Mouse (Mus musculus) E14TG2a.4 (cell line): ENCODE measurements around the gene Ric3.
A peak's percentile ranks its signal among the peaks of the same experiment; 100 is the strongest.

Source experiments
- H3K27me3 ChIP-seq: 2 replicates; pipeline ENCODE4 v1.6.1; 2014; ENCODE audit warnings: low read length, control low read depth; ENCODE audit not compliant: insufficient read depth
- H3K36me3 ChIP-seq: 2 replicates; pipeline ENCODE4 v1.6.1; 2014; ENCODE audit warnings: low read length, control low read depth; ENCODE audit not compliant: insufficient read depth
- H3K4me1 ChIP-seq: replicated peaks from 2 replicates; pipeline ENCODE4 v1.6.1; 2014; ENCODE audit warnings: low read depth, low read length, control low read depth
- H3K4me3 ChIP-seq: replicated peaks from 2 replicates; pipeline ENCODE4 v1.5.1; 2014; ENCODE audit warnings: mild to moderate bottlenecking, low read length
- H3K9me3 ChIP-seq: 2 replicates; pipeline ENCODE4 v1.6.1; 2014; ENCODE audit warnings: low read length, control low read depth
- CTCF ChIP-seq: conservative IDR thresholded peaks from 2 replicates; pipeline ENCODE4 v1.5.1; 2014; ENCODE audit warnings: low read length
- NANOG ChIP-seq: IDR thresholded peaks from 2 replicates; pipeline ENCODE4 v1.6.1; 2014; ENCODE audit warnings: borderline replicate concordance, low read length, mixed read lengths
- POU5F1 ChIP-seq: IDR thresholded peaks from 2 replicates; pipeline ENCODE4 v1.6.1; 2014; ENCODE audit warnings: low read length, borderline replicate concordance

The Ric3 gene

DNA sequence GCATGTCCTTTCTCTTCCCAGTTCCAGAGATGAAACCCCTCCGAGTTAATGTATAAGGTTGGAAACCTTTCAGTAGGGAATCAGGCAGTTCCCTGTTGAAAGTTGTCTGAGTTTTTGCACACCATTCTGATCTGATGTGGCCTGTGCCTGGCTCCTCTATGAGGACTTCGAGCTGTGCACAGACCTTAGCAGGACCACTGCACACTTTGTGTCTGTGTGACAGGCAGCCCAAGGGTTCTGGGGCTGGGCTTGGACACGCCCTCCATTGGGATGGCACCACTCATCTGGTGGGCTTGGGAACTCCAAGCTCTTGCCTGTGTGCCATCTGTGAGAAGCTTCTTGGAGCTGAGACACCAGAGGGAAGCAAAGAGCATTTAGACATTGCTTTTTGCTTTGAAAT, 51.8 kb downstream of the Ric3 start:
- no peaks in the 10 kb centered on the region for H3K4me1 ChIP-seq
- no peak for TF ChIP-seq NANOG
- no peak for TF ChIP-seq CTCF
- TF ChIP-seq POU5F1: no peak
- no peaks in the 10 kb centered on the region for H3K27me3 ChIP-seq
- peaks cover 19% of the 10 kb centered on the region for H3K36me3 ChIP-seq
- peaks cover 13% of the 10 kb centered on the region for H3K9me3 ChIP-seq
- no peak overlapping the region for H3K4me3 ChIP-seq

DNA sequence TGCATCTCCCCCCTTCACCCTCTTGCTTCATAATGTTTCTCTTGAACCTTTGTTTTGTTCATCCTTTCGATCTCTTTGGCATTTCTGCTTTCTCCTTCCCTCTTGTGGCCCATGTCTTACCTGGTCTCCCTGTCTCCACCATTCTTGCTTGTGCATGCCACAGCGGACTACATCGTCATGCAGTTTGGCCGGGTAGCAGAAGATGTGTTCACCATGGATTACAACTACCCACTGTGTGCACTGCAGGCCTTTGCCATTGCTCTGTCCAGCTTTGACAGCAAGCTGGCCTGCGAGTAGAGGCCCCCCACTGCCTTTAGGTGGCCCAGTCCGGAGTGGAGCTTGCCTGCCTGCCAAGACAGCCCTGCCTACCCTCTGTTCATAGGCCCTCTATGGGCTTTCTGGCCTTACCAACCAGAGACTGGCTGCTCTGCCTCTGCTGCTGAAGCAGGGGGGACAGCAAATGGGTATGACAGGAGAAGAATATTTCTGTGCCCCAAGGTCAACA, 53.1 kb downstream of the Ric3 start:
- Histone ChIP-seq H3K4me3 (no peak overlapping the region), H3K27me3 (no peaks in the 10 kb centered on the region), H3K4me1 (no peaks in the 10 kb centered on the region), H3K9me3 (peaks cover 26% of the 10 kb centered on the region), H3K36me3 (peaks cover 32% of the 10 kb centered on the region)
- TF ChIP-seq POU5F1 (no peak), NANOG (no peak), CTCF (no peak)

GRCm38 (mm10) chr7:109028204-109028603, 54.9 kb downstream of the Ric3 start:
- Histone ChIP-seq H3K9me3 (peaks cover 27% of the 10 kb centered on the region), H3K27me3 (no peaks in the 10 kb centered on the region), H3K36me3 (peaks cover 29% of the 10 kb centered on the region), H3K4me1 (no peaks in the 10 kb centered on the region), H3K4me3 (no peak overlapping the region)
- TF ChIP-seq NANOG (no peak), CTCF (peak; percentile 63)

- H3K9me3 ChIP-seq: peaks cover 27% of the 10 kb centered on the region
- no peak for TF ChIP-seq POU5F1
- no peak for TF ChIP-seq CTCF
- TF ChIP-seq NANOG: no peak
- H3K27me3 ChIP-seq: no peaks in the 10 kb centered on the region
- peaks cover 29% of the 10 kb centered on the region for H3K36me3 ChIP-seq
- H3K4me1 ChIP-seq: 0 out of 2 replicates have a peak, but pooled peaks cover under 1% of the 10 kb centered on the region
- no peak overlapping the region for H3K4me3 ChIP-seq
These were observed 55.4 kb downstream of the Ric3 start for GRCm38 (mm10) chr7:109027721-109028120.

DNA sequence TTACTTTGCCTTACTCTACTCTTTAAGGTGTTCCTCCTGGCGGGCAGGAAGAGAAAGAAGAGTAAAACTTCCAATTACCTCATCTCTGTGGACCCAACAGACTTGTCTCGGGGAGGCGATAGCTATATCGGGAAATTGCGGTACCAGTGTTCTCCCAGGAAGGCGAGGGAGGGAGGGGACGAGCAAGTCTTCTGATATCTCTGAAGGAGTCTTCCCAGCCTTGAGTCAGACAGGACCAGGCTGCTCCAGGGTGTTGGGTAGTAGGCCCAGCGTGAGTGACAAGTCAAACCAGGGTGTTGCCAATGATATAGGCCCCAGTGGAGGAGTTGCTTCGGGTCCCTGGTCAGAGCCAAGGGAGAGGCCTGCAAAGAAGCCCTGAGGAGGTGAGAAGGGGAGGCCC, 56.2 kb downstream of the Ric3 start:
- Histone ChIP-seq H3K9me3 (peaks cover 27% of the 10 kb centered on the region), H3K4me1 (peaks cover 6% of the 10 kb centered on the region; the same call in 1 of the 2 replicates), H3K4me3 (no peak overlapping the region), H3K27me3 (no peaks in the 10 kb centered on the region), H3K36me3 (peaks cover 29% of the 10 kb centered on the region)
- TF ChIP-seq CTCF: no peak

DNA sequence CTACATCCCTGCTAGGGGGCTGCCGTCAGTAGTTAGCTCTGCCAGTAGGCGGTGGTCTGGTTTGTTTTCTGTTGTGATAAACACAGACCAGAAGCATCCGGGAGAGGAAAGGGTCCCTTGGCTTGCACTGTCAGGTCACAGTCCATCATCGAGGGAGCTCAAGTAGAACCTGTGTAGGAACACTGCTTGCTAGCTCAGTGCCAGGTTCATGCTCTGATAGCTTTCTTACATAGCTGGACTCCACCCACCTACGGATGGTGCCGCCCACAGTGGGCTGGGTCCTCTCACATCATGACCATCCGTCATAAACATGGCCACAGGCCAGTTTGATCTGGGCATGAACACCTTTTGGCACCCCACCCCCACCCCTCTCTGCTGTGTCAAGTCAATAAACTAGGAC, 57.4 kb downstream of the Ric3 start:
- Histone ChIP-seq H3K9me3 (peaks cover 27% of the 10 kb centered on the region), H3K27me3 (no peaks in the 10 kb centered on the region), H3K4me3 (no peak overlapping the region), H3K36me3 (peaks cover 29% of the 10 kb centered on the region), H3K4me1 (peaks cover 16% of the 10 kb centered on the region; the same call in 1 of the 2 replicates)
- TF ChIP-seq CTCF (no peak), NANOG (no peak), POU5F1 (no peak)

- Histone ChIP-seq H3K9me3 (peaks cover 15% of the 10 kb centered on the region), H3K4me1 (peaks cover 41% of the 10 kb centered on the region), H3K4me3 (no peak overlapping the region), H3K36me3 (peaks cover 14% of the 10 kb centered on the region; the same call in 1 of the 2 replicates), H3K27me3 (no peaks in the 10 kb centered on the region)
- TF ChIP-seq POU5F1: no peak
- TF ChIP-seq CTCF: peak; percentile 85
- no peak for TF ChIP-seq NANOG
These were observed 61.7 kb downstream of the Ric3 start for GRCm38 (mm10) chr7:109021428-109021827.

DNA sequence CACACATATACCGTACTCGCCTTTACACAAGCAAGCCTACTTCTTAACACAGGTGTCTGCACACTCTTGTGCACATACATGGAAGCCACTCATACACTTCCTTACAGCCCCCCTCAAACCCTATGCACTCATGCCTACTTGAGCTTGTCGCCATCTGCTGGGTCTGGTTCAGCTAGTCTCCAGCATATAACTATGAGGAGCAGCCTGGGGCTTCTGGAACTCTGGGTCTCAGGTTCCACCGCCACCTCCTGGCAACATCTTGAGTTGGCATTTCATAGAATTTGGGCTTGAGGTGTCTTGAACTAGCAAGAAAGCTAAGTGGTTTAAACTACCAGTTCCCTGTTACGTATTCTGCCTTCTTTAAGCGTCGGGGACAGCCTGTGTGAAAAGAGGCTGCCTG, 63.9 kb downstream of the Ric3 start:
- Histone ChIP-seq H3K4me3 (no peak overlapping the region), H3K27me3 (peaks cover 7% of the 10 kb centered on the region; the same call in 1 of the 2 replicates), H3K36me3 (no peaks in the 10 kb centered on the region), H3K4me1 (peaks cover 46% of the 10 kb centered on the region), H3K9me3 (no peaks in the 10 kb centered on the region)
- TF ChIP-seq NANOG (no peak), CTCF (no peak), POU5F1 (no peak)

GRCm38 (mm10) chr7:109016378-109016923, 66.7 kb downstream of the Ric3 start:
- H3K27me3 ChIP-seq: peaks cover 30% of the 10 kb centered on the region

More at GRCm38 (mm10) chr7:109016378-109016923, 66.7 kb downstream of the Ric3 start:
- Histone ChIP-seq H3K9me3 (no peaks in the 10 kb centered on the region), H3K4me3 (no peak overlapping the region), H3K4me1 (peaks cover 42% of the 10 kb centered on the region), H3K36me3 (no peaks in the 10 kb centered on the region)
- TF ChIP-seq NANOG (no peak), CTCF (no peak), POU5F1 (no peak)
